Mouse (Mus musculus): Measurements from ENCODE around the gene Brinp3. TPM values are rescaled to one million over a fixed set of nuclear protein-coding genes. Genes with fewer than 3 reads are reported as not detected.
A peak's percentile ranks its signal among the peaks of the same experiment; 100 is the strongest.
"Not testable (repeated sequence)": the region's sequence is repeated elsewhere in the genome, so short reads cannot be mapped to it uniquely, and the experiment has no call there.

Gene Brinp3
- total and polyA plus RNA-seq, 2 experiments from 2014 or later: 50.8 to 66.5 TPM

GRCm38 (mm10) chr1:146562144-146562543 lies 67.6 kb downstream of the Brinp3 start:
- DNase-seq (ENCODE audit: low spot score) (no peak), ATAC-seq (ENCODE audit: low FRiP score) (no peak)
- H3K9me3 ChIP-seq (ENCODE audit: low read length): no peaks in the 10 kb centered on the region
- H3K4me2 ChIP-seq (ENCODE audit: low read depth, low read length, poor library complexity, severe bottlenecking): no peak overlapping the region
- 88% methylated on average over 3 of the region's 3 CpGs for WGBS
- TF ChIP-seq CTCF (IDR thresholded peaks at IDR 0.05): no peak
- no peaks in the 10 kb centered on the region for H3K36me3 ChIP-seq (ENCODE audit: insufficient read depth, low read length)
- no peak overlapping the region for H3K9ac ChIP-seq (replicated peaks; ENCODE audit: low read length, poor library complexity, severe bottlenecking)
- H3K27ac ChIP-seq (ENCODE audit: low read depth, low read length): no peak overlapping the region
- H3K27me3 ChIP-seq (ENCODE audit: insufficient read depth, low read length): no peaks in the 10 kb centered on the region
- H3K4me1 ChIP-seq (ENCODE audit: insufficient read depth, low read length): no peaks in the 10 kb centered on the region
- no peak overlapping the region for H3K4me3 ChIP-seq (ENCODE audit: low read depth, low read length)

- ATAC-seq (ENCODE audit: low FRiP score) (no peak), DNase-seq (ENCODE audit: low spot score) (no peak)
- Histone ChIP-seq H3K4me3 (ENCODE audit: low read depth, low read length) (no peak overlapping the region), H3K9ac (replicated peaks; ENCODE audit: low read length, poor library complexity, severe bottlenecking) (no peak overlapping the region), H3K27ac (ENCODE audit: low read depth, low read length) (no peak overlapping the region), H3K27me3 (ENCODE audit: insufficient read depth, low read length) (no peaks in the 10 kb centered on the region), H3K36me3 (ENCODE audit: insufficient read depth, low read length) (no peaks in the 10 kb centered on the region), H3K9me3 (ENCODE audit: low read length) (no peaks in the 10 kb centered on the region), H3K4me1 (ENCODE audit: insufficient read depth, low read length) (no peaks in the 10 kb centered on the region), H3K4me2 (ENCODE audit: low read depth, low read length, poor library complexity, severe bottlenecking) (no peak overlapping the region)
- WGBS: 70% methylated on average over 7 of the region's 7 CpGs
- TF ChIP-seq CTCF (IDR thresholded peaks at IDR 0.05): peak; percentile 27; the same call in 1 of the 2 replicates
These were observed 89.6 kb downstream of the Brinp3 start for GRCm38 (mm10) chr1:146584181-146584580.

- H3K4me1 ChIP-seq (ENCODE audit: insufficient read depth, low read length): no peaks in the 10 kb centered on the region
- WGBS: 75% methylated on average over 2 of the region's 2 CpGs
- no peaks in the 10 kb centered on the region for H3K27me3 ChIP-seq (ENCODE audit: insufficient read depth, low read length)
These were observed 138.3 kb downstream of the Brinp3 start for GRCm38 (mm10) chr1:146632895-146633294.

GRCm38 (mm10) chr1:146657214-146657613 lies 162.7 kb downstream of the Brinp3 start:
- DNase-seq (ENCODE audit: low spot score) (peak; percentile 56), ATAC-seq (ENCODE audit: low FRiP score) (no peak)
- Histone ChIP-seq H3K4me3 (ENCODE audit: low read depth, low read length) (no peak overlapping the region), H3K27ac (ENCODE audit: low read depth, low read length) (no peak overlapping the region), H3K9ac (replicated peaks; ENCODE audit: low read length, poor library complexity, severe bottlenecking) (no peak overlapping the region), H3K4me2 (ENCODE audit: low read depth, low read length, poor library complexity, severe bottlenecking) (no peak overlapping the region), H3K4me1 (ENCODE audit: insufficient read depth, low read length) (no peaks in the 10 kb centered on the region), H3K9me3 (ENCODE audit: low read length) (no peaks in the 10 kb centered on the region), H3K27me3 (ENCODE audit: insufficient read depth, low read length) (no peaks in the 10 kb centered on the region), H3K36me3 (ENCODE audit: insufficient read depth, low read length) (no peaks in the 10 kb centered on the region)
- WGBS: 56% methylated on average over 4 of the region's 4 CpGs
- TF ChIP-seq CTCF (IDR thresholded peaks at IDR 0.05): no peak

More at GRCm38 (mm10) chr1:146632895-146633294, 138.3 kb downstream of the Brinp3 start:
- H3K9me3 ChIP-seq (ENCODE audit: low read length): no peaks in the 10 kb centered on the region
- ATAC-seq (ENCODE audit: low FRiP score) (no peak), DNase-seq (ENCODE audit: low spot score) (no peak)
- H3K4me3 ChIP-seq (ENCODE audit: low read depth, low read length): no peak overlapping the region
- TF ChIP-seq CTCF (IDR thresholded peaks at IDR 0.05): no peak
- no peak overlapping the region for H3K4me2 ChIP-seq (ENCODE audit: low read depth, low read length, poor library complexity, severe bottlenecking)
- H3K36me3 ChIP-seq (ENCODE audit: insufficient read depth, low read length): no peaks in the 10 kb centered on the region
- H3K27ac ChIP-seq (ENCODE audit: low read depth, low read length): no peak overlapping the region
- no peak overlapping the region for H3K9ac ChIP-seq (replicated peaks; ENCODE audit: low read length, poor library complexity, severe bottlenecking)

- H3K36me3 ChIP-seq (ENCODE audit: insufficient read depth, low read length): no peaks in the 10 kb centered on the region
- ATAC-seq (ENCODE audit: low FRiP score) (no peak), DNase-seq (ENCODE audit: low spot score) (peak; percentile 9)
- no peaks in the 10 kb centered on the region for H3K27me3 ChIP-seq (ENCODE audit: insufficient read depth, low read length)
- H3K27ac ChIP-seq (ENCODE audit: low read depth, low read length): no peak overlapping the region
- H3K4me2 ChIP-seq (ENCODE audit: low read depth, low read length, poor library complexity, severe bottlenecking): no peak overlapping the region
- H3K4me1 ChIP-seq (ENCODE audit: insufficient read depth, low read length): no peaks in the 10 kb centered on the region
- H3K9ac ChIP-seq (replicated peaks; ENCODE audit: low read length, poor library complexity, severe bottlenecking): no peak overlapping the region
- WGBS: 86% methylated on average over 4 of the region's 4 CpGs
- no peaks in the 10 kb centered on the region for H3K9me3 ChIP-seq (ENCODE audit: low read length)
- TF ChIP-seq CTCF (IDR thresholded peaks at IDR 0.05): no peak
- H3K4me3 ChIP-seq (ENCODE audit: low read depth, low read length): no peak overlapping the region
These were observed 206.2 kb downstream of the Brinp3 start for GRCm38 (mm10) chr1:146700724-146701123.

GRCm38 (mm10) chr1:146719556-146719955 lies 225.0 kb downstream of the Brinp3 start:
- Histone ChIP-seq H3K4me2 (ENCODE audit: low read depth, low read length, poor library complexity, severe bottlenecking) (no peak overlapping the region), H3K27ac (ENCODE audit: low read depth, low read length) (no peak overlapping the region), H3K9ac (replicated peaks; ENCODE audit: low read length, poor library complexity, severe bottlenecking) (no peak overlapping the region), H3K9me3 (ENCODE audit: low read length) (no peaks in the 10 kb centered on the region), H3K36me3 (ENCODE audit: insufficient read depth, low read length) (no peaks in the 10 kb centered on the region), H3K27me3 (ENCODE audit: insufficient read depth, low read length) (no peaks in the 10 kb centered on the region), H3K4me1 (ENCODE audit: insufficient read depth, low read length) (no peaks in the 10 kb centered on the region), H3K4me3 (ENCODE audit: low read depth, low read length) (no peak overlapping the region)
- 79% methylated on average over 3 of the region's 3 CpGs for WGBS
- DNase-seq (ENCODE audit: low spot score): no peak
- ATAC-seq (ENCODE audit: low FRiP score): no peak
- TF ChIP-seq CTCF (IDR thresholded peaks at IDR 0.05): no peak

GRCm38 (mm10) chr1:146724784-146725513 lies 230.4 kb downstream of the Brinp3 start:
- Histone ChIP-seq H3K4me2 (ENCODE audit: low read depth, low read length, poor library complexity, severe bottlenecking) (peak overlapping the region; percentile 52), H3K4me3 (ENCODE audit: low read depth, low read length) (peak overlapping the region; percentile 41)
- ATAC-seq (ENCODE audit: low FRiP score) (peak; percentile 72; the same call in 1 of the 2 replicates), DNase-seq (ENCODE audit: low spot score) (peak; percentile 1)
- not testable (repeated sequence) for H3K4me1 ChIP-seq (ENCODE audit: insufficient read depth, low read length); H3K36me3 ChIP-seq (ENCODE audit: insufficient read depth, low read length); H3K9ac ChIP-seq (replicated peaks; ENCODE audit: low read length, poor library complexity, severe bottlenecking); H3K9me3 ChIP-seq (ENCODE audit: low read length); H3K27me3 ChIP-seq (ENCODE audit: insufficient read depth, low read length); H3K27ac ChIP-seq (ENCODE audit: low read depth, low read length)
- 4% methylated on average over 28 of the region's 35 CpGs for WGBS
